In the genomic region with DNA sequence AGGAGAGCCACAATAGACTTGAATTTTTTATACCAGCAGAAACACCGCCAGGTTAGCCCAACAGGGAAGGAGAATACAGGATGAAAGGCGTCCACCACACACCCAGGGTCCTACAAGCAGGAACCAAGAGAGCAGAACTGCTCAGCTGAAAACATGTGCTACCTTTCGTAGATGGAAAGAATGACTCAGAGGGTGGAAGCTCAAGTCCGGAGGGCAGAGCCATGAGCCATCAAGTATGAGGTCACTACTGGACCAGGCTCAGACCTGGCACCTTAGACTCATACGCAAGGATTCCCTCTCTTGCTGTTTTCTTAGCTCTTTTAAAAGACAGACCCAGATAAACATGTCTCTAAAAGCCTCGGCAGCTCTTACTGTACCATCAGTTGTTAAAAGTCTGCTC, we compare ENCODE assay signal across 17 mouse cellular contexts.
DNase-seq lines count a peak whose midpoint lies in the region; ATAC-seq lines count a peak whose summit lies in the region.
"Had no signal": no experiment of that assay in that cellular context is flagged by ENCODE, and none has a peak within 500 bp of the region (broad histone marks: within the 10 kb centered on the region; RNA-seq: fewer than 3 reads in every experiment).

No protein-coding gene starts in this region.

- H3K4me3 ChIP-seq in heart, embryonic 14.5 days (ENCODE audit: control insufficient read depth in 1 of 2, insufficient read depth in 1 of 2, low read depth in 1 of 2, low read length in 2 of 2): no peak overlapping the region
- H3K4me3 ChIP-seq in hindbrain, embryonic 11.5 days (ENCODE audit: low read depth, low read length): no peak overlapping the region
- H3K4me3 ChIP-seq: limb, embryonic 13.5 days; midbrain, embryonic 12.5 days; neural tube, embryonic 12.5 days had no signal

- peaks cover 0 to 8% of the 10 kb centered on the region in 2 experiments; a peak in 2 of 4 replicates for H3K4me1 ChIP-seq in heart, embryonic 14.5 days (ENCODE audit: control insufficient read depth in 2 of 2, insufficient read depth in 2 of 2, low read length in 2 of 2)
- no peaks in the 10 kb centered on the region; the same call in 1 of the 2 replicates for H3K4me1 ChIP-seq in hindbrain, embryonic 11.5 days (replicated peaks; ENCODE audit: control insufficient read depth, insufficient read depth, low read length)

- H3K9ac ChIP-seq in heart, embryonic 14.5 days (ENCODE audit: low read length): no peak overlapping the region
- H3K9ac ChIP-seq in hindbrain, embryonic 11.5 days (ENCODE audit: low read depth, low read length): no peak overlapping the region
- H3K9ac ChIP-seq: limb, embryonic 13.5 days; lung, embryonic 14.5 days; midbrain, embryonic 12.5 days; neural tube, embryonic 12.5 days had no signal

- ATAC-seq in heart, embryonic 14.5 days (ENCODE audit: insufficient number of reproducible peaks, insufficient read depth, low FRiP score, low read depth): peak; percentile 54; the same call in 1 of the 2 replicates
- ATAC-seq in hindbrain, embryonic 11.5 days (ENCODE audit: low FRiP score): no peak
- ATAC-seq: forebrain, embryonic 16.5 days had no signal

- H3K36me3 ChIP-seq in heart, embryonic 14.5 days (ENCODE audit: control insufficient read depth, insufficient read depth, low read length): no peaks in the 10 kb centered on the region
- no peaks in the 10 kb centered on the region for H3K36me3 ChIP-seq in hindbrain, embryonic 11.5 days (ENCODE audit: control insufficient read depth, insufficient read depth, low read length)
- H3K36me3 ChIP-seq: G1E; limb, embryonic 13.5 days; midbrain, embryonic 12.5 days; neural tube, embryonic 12.5 days had no signal

- H3K4me2 ChIP-seq in heart, embryonic 14.5 days (ENCODE audit: low read length): no peak overlapping the region
- no peak overlapping the region for H3K4me2 ChIP-seq in hindbrain, embryonic 11.5 days (replicated peaks; ENCODE audit: low read depth, low read length)
- H3K4me2 ChIP-seq: limb, embryonic 13.5 days; lung, embryonic 14.5 days; midbrain, embryonic 12.5 days; neural tube, embryonic 12.5 days had no signal

- H3K27ac ChIP-seq in heart, embryonic 14.5 days (replicated peaks in 1 of 2; ENCODE audit: control insufficient read depth in 1 of 2, insufficient read depth in 1 of 2, low read depth in 2 of 2, low read length in 2 of 2): 0 out of 4 replicates have a peak overlapping the region, but pooled peaks have one; percentile 34 to 41
- H3K27ac ChIP-seq in hindbrain, embryonic 11.5 days (ENCODE audit: low read depth, low read length): no peak overlapping the region
- H3K27ac ChIP-seq: kidney, postnatal 0 days; limb, embryonic 13.5 days; midbrain, embryonic 12.5 days; neural tube, embryonic 12.5 days had no signal

- H3K9me3 ChIP-seq in heart, embryonic 14.5 days (ENCODE audit: control insufficient read depth, low read length): no peaks in the 10 kb centered on the region
- no peaks in the 10 kb centered on the region for H3K9me3 ChIP-seq in hindbrain, embryonic 11.5 days (ENCODE audit: control insufficient read depth, low read length)
- H3K9me3 ChIP-seq: limb, embryonic 13.5 days; midbrain, embryonic 12.5 days; neural tube, embryonic 12.5 days had no signal

- DNase-seq in adrenal gland, adult 2 months: peak; percentile 70
- no peak for DNase-seq in adrenal gland, postnatal 25 days
- DNase-seq in lung, postnatal 36 days: peak; percentile 28
- no peak for DNase-seq in lung, postnatal 14 days
- DNase-seq in hindbrain, embryonic 11.5 days (ENCODE audit: low spot score): no peak
- DNase-seq in right cerebral cortex, adult 2 months (ENCODE audit: low spot score in 2 of 2): no peak
- no peak for DNase-seq in neural tube, embryonic 10.5 days (ENCODE audit: extremely low spot score, low spot score)
- DNase-seq: B cell, adult 2 months; lung, embryonic 14.5 days; spleen, adult 18-20 months had no signal

- 42% methylated on average over 6 of the region's 6 CpGs for WGBS in heart, embryonic 14.5 days
- 90% methylated on average over 6 of the region's 6 CpGs for WGBS in hindbrain, embryonic 11.5 days

- no peaks in the 10 kb centered on the region for H3K27me3 ChIP-seq in heart, embryonic 14.5 days (ENCODE audit: control insufficient read depth, insufficient read depth, low read length)
- no peaks in the 10 kb centered on the region for H3K27me3 ChIP-seq in hindbrain, embryonic 11.5 days (ENCODE audit: control insufficient read depth, insufficient read depth, low read length)
- H3K27me3 ChIP-seq: limb, embryonic 13.5 days; midbrain, embryonic 12.5 days; neural tube, embryonic 12.5 days had no signal

Comparison
In these comparisons a context has a peak if more than half of its experiments do, and no peak if none do; other contexts are left out.
1. DNase-seq: peak in adrenal gland, adult 2 months (single experiment) and lung, postnatal 36 days (single experiment); none in adrenal gland, postnatal 25 days (single experiment), lung, postnatal 14 days (single experiment), hindbrain, embryonic 11.5 days (single experiment), right cerebral cortex, adult 2 months (0 of 2) and neural tube, embryonic 10.5 days (single experiment).